Mouse (Mus musculus) thymus, adult 18-20 months (tissue): Measurements from ENCODE around the gene Sirpa.

Experiments
- DNase-seq, 2 experiments: peaks; one replicate each; pipeline ENCODE4 v3.0.0; 2022; ENCODE audit warnings: mixed read lengths in 2 of 2

Sirpa gene

GRCm38 (mm10) chr2:129592459-129593140, at the start of gene Sirpa:
Gene Sirpa, plus strand, starts transcription at chr2:129592835.
- peak; percentile 9 to 22 for DNase-seq

GRCm38 (mm10) chr2:129544448-129544847, 48.2 kb upstream of the Sirpa start:
- no peak for DNase-seq

GRCm38 (mm10) chr2:129544919-129545318, 47.7 kb upstream of the Sirpa start:
- no peak for DNase-seq

- no peak for DNase-seq
Observed at GRCm38 (mm10) chr2:129545596-129545995, 47.0 kb upstream of the Sirpa start.

GRCm38 (mm10) chr2:129546772-129547171, 45.9 kb upstream of the Sirpa start:
- DNase-seq: no peak

GRCm38 (mm10) chr2:129549537-129550135, 43.0 kb upstream of the Sirpa start:
- no peak for DNase-seq

- DNase-seq: no peak
Observed at GRCm38 (mm10) chr2:129550781-129551180, 41.9 kb upstream of the Sirpa start.

GRCm38 (mm10) chr2:129556081-129556480, 36.6 kb upstream of the Sirpa start:
- no peak for DNase-seq

GRCm38 (mm10) chr2:129558008-129558874, 34.4 kb upstream of the Sirpa start:
- no peak for DNase-seq

- no peak for DNase-seq
Observed at GRCm38 (mm10) chr2:129558875-129559219, 33.8 kb upstream of the Sirpa start.

- no peak for DNase-seq
Observed at GRCm38 (mm10) chr2:129561796-129562195, 30.8 kb upstream of the Sirpa start.

GRCm38 (mm10) chr2:129563944-129564709, 28.5 kb upstream of the Sirpa start:
- DNase-seq: no peak

GRCm38 (mm10) chr2:129569120-129569519, 23.5 kb upstream of the Sirpa start:
- no peak for DNase-seq

- no peak for DNase-seq
Observed at GRCm38 (mm10) chr2:129569556-129569955, 23.1 kb upstream of the Sirpa start.

GRCm38 (mm10) chr2:129573701-129574273, 18.8 kb upstream of the Sirpa start:
- no peak for DNase-seq

- DNase-seq: no peak
Observed at GRCm38 (mm10) chr2:129574395-129575046, 18.1 kb upstream of the Sirpa start.

- no peak for DNase-seq
Observed at GRCm38 (mm10) chr2:129575113-129575512, 17.5 kb upstream of the Sirpa start.

GRCm38 (mm10) chr2:129576611-129577447, 15.8 kb upstream of the Sirpa start:
- no peak for DNase-seq

GRCm38 (mm10) chr2:129580656-129581055, 12.0 kb upstream of the Sirpa start:
- no peak for DNase-seq

- no peak for DNase-seq
Observed at GRCm38 (mm10) chr2:129581826-129582225, 10.8 kb upstream of the Sirpa start.

GRCm38 (mm10) chr2:129582261-129582660, 10.4 kb upstream of the Sirpa start:
- DNase-seq: no peak
